Mouse (Mus musculus) cerebellum, adult 9-10 months (tissue): ENCODE results near the gene Pde4d.

ENCODE experiments used
- DNase-seq: peaks from one replicate; pipeline ENCODE4 v3.0.0; 2022

Pde4d gene

GRCm38 (mm10) chr13:109058045-109058444 lies 608.3 kb downstream of the Pde4d start:
- DNase-seq, result no peak

DNA sequence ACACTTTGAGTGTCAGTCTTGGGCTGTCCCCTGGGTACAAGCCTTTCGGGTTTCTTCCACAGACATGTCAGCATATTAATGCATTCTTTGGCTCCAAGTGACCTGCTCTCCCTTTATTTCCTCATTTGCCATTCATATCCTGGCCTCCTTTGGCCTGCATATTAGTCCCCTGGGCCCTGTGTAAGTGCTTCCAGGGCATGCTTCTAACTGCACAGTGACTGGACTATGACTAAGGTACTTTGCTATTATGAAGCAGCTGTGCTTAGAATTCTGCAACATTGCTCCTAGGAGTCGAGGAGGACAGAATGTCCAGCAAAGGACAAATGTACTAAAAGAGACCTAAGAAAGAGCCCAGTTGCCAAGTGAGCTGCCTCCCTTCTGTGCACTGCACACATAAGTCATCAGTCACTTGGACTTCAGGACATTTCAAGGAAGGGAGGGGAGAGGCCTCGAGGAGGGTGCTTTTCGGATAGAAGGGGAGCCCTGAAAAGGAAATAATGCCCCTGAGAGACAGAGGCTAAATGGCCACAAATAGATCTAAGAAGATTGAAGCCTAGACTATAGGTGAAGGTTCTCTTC lies 616.9 kb downstream of the Pde4d start:
- no peak for DNase-seq

GRCm38 (mm10) chr13:109068258-109069219 lies 618.8 kb downstream of the Pde4d start:
- DNase-seq, result no peak

- DNase-seq, result no peak
Observed at GRCm38 (mm10) chr13:109073371-109073770, 623.6 kb downstream of the Pde4d start.

DNA sequence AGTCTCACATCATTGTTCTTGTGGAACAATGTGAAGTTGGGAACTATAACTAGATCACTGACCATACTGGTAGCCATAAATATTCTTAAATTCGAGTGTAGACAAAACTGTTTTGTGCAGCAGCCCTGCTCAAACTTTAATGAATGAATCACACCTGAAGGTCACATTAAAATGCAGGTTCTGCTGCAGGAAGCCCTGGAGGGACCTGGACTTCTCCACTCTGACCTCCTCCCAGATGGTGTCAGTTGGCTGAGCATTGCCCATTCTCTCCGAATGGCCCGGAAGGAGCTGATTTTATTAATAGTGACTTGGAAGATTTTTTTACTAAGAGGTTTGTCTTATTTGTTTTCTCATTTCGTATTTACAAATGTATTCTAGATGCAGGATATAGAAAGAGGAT lies 624.3 kb downstream of the Pde4d start:
- DNase-seq, result no peak

DNA sequence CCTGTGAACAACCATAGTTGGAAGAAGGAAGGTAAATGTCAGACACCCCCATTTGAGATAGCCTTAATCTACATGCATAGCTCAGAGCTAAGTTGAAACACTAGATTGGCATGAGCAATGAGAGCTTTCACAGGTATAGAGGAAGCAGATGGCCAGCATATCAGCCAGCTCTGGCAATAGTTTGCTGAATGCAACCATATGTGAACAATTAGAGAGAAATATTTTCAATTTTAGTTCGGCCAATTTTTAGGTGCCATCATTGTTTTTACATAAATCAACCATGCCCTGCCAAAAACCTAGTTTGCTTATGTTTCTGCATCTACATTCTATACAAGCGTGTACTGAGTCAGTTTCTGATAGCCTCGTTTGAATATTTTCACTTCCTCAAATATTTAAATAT lies 642.9 kb downstream of the Pde4d start:
- DNase-seq, result peak; percentile 79

DNA sequence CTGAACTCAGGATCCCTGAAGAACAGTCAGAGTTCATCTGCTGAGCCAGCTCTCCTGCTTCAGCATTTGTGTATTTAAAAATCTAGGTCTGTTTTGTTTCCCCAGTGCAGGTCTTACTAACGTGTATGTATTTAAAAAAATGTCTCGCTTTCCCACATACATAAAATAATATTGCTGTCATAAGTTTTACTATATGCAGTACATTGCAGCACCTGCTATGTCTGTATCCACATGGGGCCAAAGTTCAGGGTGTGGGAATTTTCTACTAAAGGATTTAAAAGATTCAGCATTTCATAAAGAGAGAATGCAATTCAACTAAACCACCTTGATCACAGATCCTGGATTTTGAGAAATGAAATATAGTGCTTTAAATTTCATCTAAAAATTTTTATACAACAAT lies 646.9 kb downstream of the Pde4d start:
- DNase-seq, result no peak

DNA sequence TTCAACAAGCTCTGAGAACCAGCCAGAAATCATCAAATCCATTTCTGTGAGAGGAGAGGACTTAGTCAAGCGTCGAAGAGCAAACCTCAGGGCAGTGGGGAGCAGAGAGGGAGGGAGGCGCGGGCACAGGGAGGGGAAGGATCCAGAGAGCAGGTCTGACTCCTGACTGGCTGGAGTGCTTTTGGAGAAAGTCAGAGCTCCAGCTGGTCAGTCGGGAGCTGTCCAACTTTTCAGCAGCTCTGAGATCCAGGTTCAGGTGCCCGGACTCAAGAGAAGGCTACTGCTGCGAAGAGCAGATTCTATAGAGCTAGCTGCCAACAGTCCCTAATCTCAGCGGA lies 666.2 kb downstream of the Pde4d start:
- peak; percentile 90 for DNase-seq

- no peak for DNase-seq
Observed at GRCm38 (mm10) chr13:109116342-109117201, 666.8 kb downstream of the Pde4d start.

DNA sequence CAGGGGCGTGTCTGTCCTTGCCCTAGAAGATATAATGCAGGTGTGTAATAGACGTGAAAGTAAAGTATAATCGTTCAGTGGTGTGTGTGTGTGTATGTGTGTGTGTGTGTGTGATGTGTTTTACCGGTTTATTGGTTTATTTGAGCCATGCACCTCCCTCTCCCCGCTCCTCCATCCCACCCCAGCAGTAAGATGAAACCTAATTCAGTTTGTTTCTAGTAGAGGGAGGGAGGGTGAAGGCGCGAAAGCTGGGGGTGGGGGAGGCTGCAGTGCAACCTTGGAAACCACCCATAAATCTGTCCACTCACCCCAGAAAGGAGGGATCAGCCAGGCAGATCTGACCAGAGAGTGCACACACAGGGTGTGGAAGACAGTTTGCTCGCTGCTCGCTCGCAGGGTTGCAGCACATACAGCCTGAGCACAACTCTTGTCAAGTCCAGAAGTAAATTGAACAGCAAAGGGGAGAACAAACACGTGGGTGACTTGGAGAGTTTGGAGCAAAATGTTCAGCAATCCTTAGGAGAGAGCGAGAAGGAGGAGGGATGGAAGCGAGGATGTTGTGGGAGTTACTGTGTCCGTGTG lies 667.6 kb downstream of the Pde4d start:
- DNase-seq, result peak; percentile 76

DNA sequence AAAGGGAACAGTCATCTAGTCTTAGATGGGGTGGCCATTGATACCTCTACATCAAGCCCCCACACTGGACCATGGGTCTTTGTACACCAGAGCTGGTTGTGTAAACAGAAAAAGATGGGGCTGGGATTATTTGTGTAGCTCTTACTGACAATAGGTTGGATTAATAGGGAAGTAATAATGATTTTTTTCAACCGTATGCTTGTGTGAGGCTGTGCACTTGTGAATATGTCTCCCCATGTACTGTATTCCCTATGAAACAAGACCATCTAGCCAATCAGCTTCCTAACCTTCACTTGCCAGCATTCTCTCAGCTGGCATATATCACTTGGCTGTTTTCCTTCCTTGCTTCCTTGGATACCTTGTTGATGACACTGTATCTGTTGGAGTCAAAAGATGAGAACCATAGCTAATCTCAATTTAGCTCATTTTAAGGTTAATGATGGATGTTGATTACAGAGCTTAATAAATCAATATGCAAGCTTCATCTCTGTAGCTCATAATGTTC lies 668.6 kb downstream of the Pde4d start:
- DNase-seq, result peak; percentile 73

- no peak for DNase-seq
Observed at GRCm38 (mm10) chr13:109121867-109122266, 672.1 kb downstream of the Pde4d start.

- peak; percentile 47 for DNase-seq
Observed at GRCm38 (mm10) chr13:109136405-109136804, 686.7 kb downstream of the Pde4d start.

- DNase-seq, result no peak
Observed at GRCm38 (mm10) chr13:109158703-109159102, 709.0 kb downstream of the Pde4d start.

GRCm38 (mm10) chr13:109168556-109169334 lies 719.0 kb downstream of the Pde4d start:
- DNase-seq, result no peak

GRCm38 (mm10) chr13:109169335-109169606 lies 719.5 kb downstream of the Pde4d start:
- DNase-seq, result no peak

- peak; percentile 70 for DNase-seq
Observed at GRCm38 (mm10) chr13:109171688-109172087, 721.9 kb downstream of the Pde4d start.

- no peak for DNase-seq
Observed at GRCm38 (mm10) chr13:109175281-109175680, 725.5 kb downstream of the Pde4d start.

- peak; percentile 95 for DNase-seq
Observed at GRCm38 (mm10) chr13:109175852-109176621, 726.3 kb downstream of the Pde4d start.

- DNase-seq, result no peak
Observed at GRCm38 (mm10) chr13:109181363-109181762, 731.6 kb downstream of the Pde4d start.

- DNase-seq, result no peak
Observed at GRCm38 (mm10) chr13:109190652-109191051, 740.9 kb downstream of the Pde4d start.
